Mouse (Mus musculus) midbrain, embryonic 16.5 days (tissue): ENCODE measurements around the gene Sesn1. TPM values are rescaled to one million over a fixed set of nuclear protein-coding genes. Genes with fewer than 3 reads are reported as not detected.

Experiments used
- ATAC-seq: fragments of 200-750 bp; cut with Nextera tagmentation; 2 replicates; pipeline ENCODE4 v1.8.0; 2017; ENCODE audit warnings: moderate TSS enrichment
- H3K27ac ChIP-seq: fragments of 300-500 bp; sonication (generic); 2 replicates; pipeline ENCODE4 v1.5.1; 2014; ENCODE audit warnings: mild to moderate bottlenecking, low read length, mixed read lengths
- H3K27me3 ChIP-seq: fragments of 300-500 bp; sonication (generic); 2 replicates; pipeline ENCODE4 v1.6.1; 2014; ENCODE audit warnings: low read depth, low read length, mixed read lengths; ENCODE audit not compliant: control insufficient read depth, insufficient read depth
- H3K36me3 ChIP-seq: fragments of 300-500 bp; sonication (generic); 2 replicates; pipeline ENCODE4 v1.6.1; 2014; ENCODE audit warnings: mild to moderate bottlenecking, low read length, moderate library complexity, mixed read lengths; ENCODE audit not compliant: control insufficient read depth, insufficient read depth
- H3K4me1 ChIP-seq: fragments of 300-500 bp; sonication (generic); 2 replicates; pipeline ENCODE4 v1.6.1; 2014; ENCODE audit warnings: mild to moderate bottlenecking, low read length, mixed read lengths; ENCODE audit not compliant: control insufficient read depth, insufficient read depth
- H3K4me2 ChIP-seq: fragments of 300-500 bp; sonication (generic); 2 replicates; pipeline ENCODE4 v1.6.1; 2014; ENCODE audit warnings: mild to moderate bottlenecking, low read length, mixed read lengths
- H3K4me3 ChIP-seq: fragments of 300-500 bp; sonication (generic); 2 replicates; pipeline ENCODE4 v1.5.1; 2014; ENCODE audit warnings: low read depth, mild to moderate bottlenecking, low read length, moderate library complexity, mixed read lengths
- H3K9ac ChIP-seq: fragments of 300-500 bp; sonication (generic); 2 replicates; pipeline ENCODE4 v1.6.1; 2014; ENCODE audit warnings: low read depth, low read length, mixed read lengths
- H3K9me3 ChIP-seq: fragments of 300-500 bp; sonication (generic); replicated peaks from 2 replicates; pipeline ENCODE4 v1.6.1; 2014; ENCODE audit warnings: mild to moderate bottlenecking, low read length, mixed read lengths; ENCODE audit not compliant: control insufficient read depth, poor library complexity, severe bottlenecking
- WGBS: fragments of 180-500 bp; shearing (Covaris S2); extraction: QIAGEN DNeasy Blood & Tissue Kit; methylation state at CpG from one replicate; pipeline ENCODE4 v1.1.7; 2014; 5-methylcytosine and 5-hydroxymethylcytosine counted together
- polyA plus RNA-seq: library from polyadenylated mRNA; unstranded; fragments of >200 nt; fragmentation: Nextera tagmentation; extraction: Ambion mirVana; gene quantifications from 2 replicates; pipeline ENCODE4 v1.2.1, GENCODE M21; 2015

Sesn1 gene
- polyA plus RNA-seq, 1 experiment from 2014 or later: 38.6 TPM

- no peaks in the 10 kb centered on the region for H3K36me3 ChIP-seq
- H3K27me3 ChIP-seq: no peaks in the 10 kb centered on the region
- peaks cover 2% of the 10 kb centered on the region; the same call in 1 of the 2 replicates for H3K4me1 ChIP-seq
- 74% methylated on average over 2 of the region's 2 CpGs for WGBS
- no peak for ATAC-seq
- H3K9me3 ChIP-seq: no peaks in the 10 kb centered on the region
- no peak overlapping the region for H3K9ac ChIP-seq
- H3K27ac ChIP-seq: no peak overlapping the region
- H3K4me2 ChIP-seq: no peak overlapping the region
- no peak overlapping the region for H3K4me3 ChIP-seq
Observed at GRCm38 (mm10) chr10:41871564-41871963, 61.8 kb downstream of the Sesn1 start.

- no peak for ATAC-seq
- no peaks in the 10 kb centered on the region for H3K36me3 ChIP-seq
- no peak overlapping the region for H3K4me2 ChIP-seq
- no peaks in the 10 kb centered on the region for H3K9me3 ChIP-seq
- no peaks in the 10 kb centered on the region for H3K27me3 ChIP-seq
- no peak overlapping the region for H3K4me3 ChIP-seq
- H3K27ac ChIP-seq: no peak overlapping the region
- H3K9ac ChIP-seq: no peak overlapping the region
- H3K4me1 ChIP-seq: 0 out of 2 replicates have a peak, but pooled peaks cover 3% of the 10 kb centered on the region
Observed at GRCm38 (mm10) chr10:41875624-41876023, 65.9 kb downstream of the Sesn1 start.

GRCm38 (mm10) chr10:41878344-41878743 is 68.6 kb downstream of the Sesn1 start:
- peaks cover 11% of the 10 kb centered on the region for H3K4me1 ChIP-seq

GRCm38 (mm10) chr10:41879675-41880074 is 69.9 kb downstream of the Sesn1 start:
- H3K27ac ChIP-seq: no peak overlapping the region
- no peak overlapping the region for H3K4me2 ChIP-seq
- no peaks in the 10 kb centered on the region for H3K9me3 ChIP-seq
- H3K4me1 ChIP-seq: peaks cover 14% of the 10 kb centered on the region
- 88% methylated on average over 1 of the region's 1 CpGs for whole genome bisulfite sequencing
- H3K9ac ChIP-seq: no peak overlapping the region
- no peak overlapping the region for H3K4me3 ChIP-seq
- H3K27me3 ChIP-seq: no peaks in the 10 kb centered on the region
- H3K36me3 ChIP-seq: no peaks in the 10 kb centered on the region
- ATAC-seq: no peak

More at GRCm38 (mm10) chr10:41878344-41878743, 68.6 kb downstream of the Sesn1 start:
- ATAC-seq: no peak
- H3K4me2 ChIP-seq: no peak overlapping the region
- no peak overlapping the region for H3K27ac ChIP-seq
- H3K4me3 ChIP-seq: no peak overlapping the region
- H3K27me3 ChIP-seq: no peaks in the 10 kb centered on the region
- no peaks in the 10 kb centered on the region for H3K36me3 ChIP-seq
- no peak overlapping the region for H3K9ac ChIP-seq
- WGBS: 88% methylated on average over 11 of the region's 11 CpGs
- H3K9me3 ChIP-seq: no peaks in the 10 kb centered on the region

- ATAC-seq: no peak
- H3K4me3 ChIP-seq: no peak overlapping the region
- WGBS: 53% methylated on average over 4 of the region's 4 CpGs
Observed at GRCm38 (mm10) chr10:41880206-41880605, 70.5 kb downstream of the Sesn1 start.

GRCm38 (mm10) chr10:41880777-41881176 is 71.0 kb downstream of the Sesn1 start:
- no peaks in the 10 kb centered on the region for H3K9me3 ChIP-seq
- WGBS: 9% methylated on average over 1 of the region's 1 CpGs
- no peaks in the 10 kb centered on the region for H3K27me3 ChIP-seq
- H3K27ac ChIP-seq: no peak overlapping the region
- H3K4me3 ChIP-seq: no peak overlapping the region
- H3K4me1 ChIP-seq: peaks cover 14% of the 10 kb centered on the region
- H3K36me3 ChIP-seq: no peaks in the 10 kb centered on the region
- no peak for ATAC-seq
- no peak overlapping the region for H3K4me2 ChIP-seq
- no peak overlapping the region for H3K9ac ChIP-seq

More at GRCm38 (mm10) chr10:41880206-41880605, 70.5 kb downstream of the Sesn1 start:
- H3K27me3 ChIP-seq: no peaks in the 10 kb centered on the region
- no peaks in the 10 kb centered on the region for H3K9me3 ChIP-seq
- H3K36me3 ChIP-seq: no peaks in the 10 kb centered on the region
- peaks cover 14% of the 10 kb centered on the region for H3K4me1 ChIP-seq
- no peak overlapping the region for H3K27ac ChIP-seq
- no peak overlapping the region for H3K9ac ChIP-seq
- H3K4me2 ChIP-seq: no peak overlapping the region

GRCm38 (mm10) chr10:41881438-41881837 is 71.7 kb downstream of the Sesn1 start:
- Histone ChIP-seq H3K4me1 (peaks cover 14% of the 10 kb centered on the region), H3K9ac (0 out of 2 replicates have a peak overlapping the region, but pooled peaks have one; percentile 21), H3K36me3 (no peaks in the 10 kb centered on the region), H3K4me2 (no peak overlapping the region), H3K4me3 (no peak overlapping the region), H3K27ac (no peak overlapping the region), H3K9me3 (no peaks in the 10 kb centered on the region), H3K27me3 (no peaks in the 10 kb centered on the region)
- WGBS: 13% methylated on average over 4 of the region's 4 CpGs
- ATAC-seq: no peak

- Histone ChIP-seq H3K9me3 (no peaks in the 10 kb centered on the region), H3K9ac (no peak overlapping the region), H3K27ac (no peak overlapping the region), H3K4me2 (no peak overlapping the region), H3K4me1 (peaks cover 20% of the 10 kb centered on the region), H3K36me3 (no peaks in the 10 kb centered on the region), H3K4me3 (no peak overlapping the region), H3K27me3 (no peaks in the 10 kb centered on the region)
- 55% methylated on average over 8 of the region's 8 CpGs for WGBS
- no peak for ATAC-seq
Observed at GRCm38 (mm10) chr10:41883741-41884575, 74.2 kb downstream of the Sesn1 start.

GRCm38 (mm10) chr10:41887080-41887821 is 77.5 kb downstream of the Sesn1 start:
- Histone ChIP-seq H3K9me3 (no peaks in the 10 kb centered on the region), H3K4me1 (peaks cover 13% of the 10 kb centered on the region), H3K9ac (peak overlapping the region; percentile 84), H3K36me3 (no peaks in the 10 kb centered on the region), H3K4me3 (peak overlapping the region; percentile 69), H3K27me3 (no peaks in the 10 kb centered on the region), H3K27ac (peak overlapping the region; percentile 95), H3K4me2 (peak overlapping the region; percentile 76)
- peak; percentile 96 for ATAC-seq
- WGBS: under 1% methylated on average over 59 of the region's 65 CpGs
